Mouse (Mus musculus): ENCODE measurements at regions not wholly inside any gene's neighbourhood (a gene's known extent, or its start where the extent isn't known, plus 50 kb on each side); places are given as distances from the start of the nearest gene placed in this dataset.
"Not testable (repeated sequence)": the region's sequence is repeated elsewhere in the genome, so short reads cannot be mapped to it uniquely, and the experiment has no call there.

DNA sequence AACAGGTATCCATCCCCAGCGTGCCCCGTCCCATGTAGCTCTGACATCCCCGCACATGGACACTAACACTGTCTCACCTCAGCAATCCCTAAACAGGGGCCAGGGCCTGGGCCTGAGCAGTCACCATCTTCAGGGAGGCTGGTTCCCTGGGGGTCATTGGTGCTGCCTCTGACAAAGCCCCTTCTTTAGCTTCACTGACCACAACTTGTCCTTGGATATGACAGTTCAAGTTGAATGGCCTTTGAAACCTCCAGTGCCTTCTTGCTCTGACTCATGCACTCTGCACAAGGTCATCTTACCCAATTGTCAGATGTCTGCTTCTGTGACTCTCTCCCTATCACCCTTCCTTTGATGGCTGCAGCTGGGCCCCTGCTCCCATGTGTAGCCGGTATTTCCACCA, 68.2 kb upstream of the Klf13 start:
- Histone ChIP-seq H3K4me1 (no peaks in the 10 kb centered on the region), H3K9ac (no peak overlapping the region), H3K9me3 (no peaks in the 10 kb centered on the region), H3K27me3 (replicated peaks) (no peaks in the 10 kb centered on the region), H3K36me3 (no peaks in the 10 kb centered on the region), H3K27ac (no peak overlapping the region), H3K4me2 (no peak overlapping the region), H3K4me3 (replicated peaks) (no peak overlapping the region)
- no peak for ATAC-seq (ENCODE audit: insufficient read depth, low FRiP score, low read depth)
- 85% methylated on average over 4 of the region's 4 CpGs for WGBS

DNA sequence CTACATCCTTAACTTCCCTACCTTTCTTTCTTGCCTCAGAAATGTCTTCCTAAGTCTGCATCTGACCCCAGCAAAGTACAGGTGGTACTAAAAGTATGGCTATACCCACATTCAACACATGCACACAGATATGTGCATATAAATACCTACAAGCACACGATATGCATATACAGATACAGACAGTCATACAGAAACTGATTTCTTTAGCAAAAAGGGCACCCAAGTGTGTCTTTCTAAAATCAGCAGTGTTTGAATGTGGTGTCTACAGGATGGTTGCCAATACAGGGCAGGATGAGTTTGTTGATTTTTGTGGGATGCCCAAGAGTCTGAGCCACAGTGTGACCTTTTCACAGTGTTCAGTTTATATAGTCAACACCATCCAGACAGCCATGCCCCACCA, 67.0 kb upstream of the Klf13 start:
- Histone ChIP-seq H3K27me3 (replicated peaks) (no peaks in the 10 kb centered on the region), H3K4me1 (no peaks in the 10 kb centered on the region), H3K4me2 (no peak overlapping the region), H3K27ac (no peak overlapping the region), H3K9me3 (no peaks in the 10 kb centered on the region), H3K4me3 (replicated peaks) (no peak overlapping the region), H3K9ac (no peak overlapping the region), H3K36me3 (no peaks in the 10 kb centered on the region)
- no peak for ATAC-seq (ENCODE audit: insufficient read depth, low FRiP score, low read depth)
- 93% methylated on average over 1 of the region's 1 CpGs for WGBS

GRCm38 (mm10) chr7:64003904-64004303, 65.2 kb upstream of the Klf13 start:
- Histone ChIP-seq H3K4me3 (replicated peaks) (no peak overlapping the region), H3K4me2 (no peak overlapping the region), H3K36me3 (no peaks in the 10 kb centered on the region), H3K27me3 (replicated peaks) (no peaks in the 10 kb centered on the region), H3K9ac (no peak overlapping the region), H3K9me3 (no peaks in the 10 kb centered on the region), H3K4me1 (peaks cover 4% of the 10 kb centered on the region; the same call in 1 of the 2 replicates), H3K27ac (no peak overlapping the region)
- 82% methylated on average over 5 of the region's 5 CpGs for WGBS
- ATAC-seq (ENCODE audit: insufficient read depth, low FRiP score, low read depth), result no peak

DNA sequence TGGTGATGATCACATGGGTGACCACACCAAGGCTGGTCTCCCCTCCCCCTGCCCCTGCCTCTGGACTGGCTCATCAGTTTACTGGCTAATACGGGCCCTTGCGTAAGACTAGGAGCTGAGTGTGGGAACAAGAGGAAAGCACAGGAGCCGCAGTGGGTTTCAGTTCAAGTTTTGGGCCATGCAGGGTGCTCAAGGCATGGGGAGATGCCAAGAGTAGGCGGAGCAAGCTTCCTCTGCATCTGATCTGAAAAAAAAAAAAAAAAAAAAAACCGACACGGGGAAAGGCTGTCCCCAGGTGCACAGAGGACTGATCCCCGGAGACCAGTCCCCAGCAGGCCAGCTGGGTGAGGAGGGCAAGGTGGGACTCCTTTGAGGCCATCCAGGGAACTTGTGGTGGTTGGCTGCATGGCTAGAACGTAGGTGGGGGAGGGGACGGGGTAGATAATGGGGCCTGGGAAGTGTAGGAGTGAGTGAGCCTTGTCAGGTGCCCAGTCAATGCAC, 62.9 kb upstream of the Klf13 start:
- H3K4me3 ChIP-seq (replicated peaks), result no peak overlapping the region
- peaks cover 5% of the 10 kb centered on the region; the same call in 1 of the 2 replicates for H3K4me1 ChIP-seq
- no peaks in the 10 kb centered on the region for H3K27me3 ChIP-seq (replicated peaks)
- H3K36me3 ChIP-seq, result no peaks in the 10 kb centered on the region
- 55% methylated on average over 9 of the region's 9 CpGs for WGBS
- no peaks in the 10 kb centered on the region for H3K9me3 ChIP-seq
- no peak overlapping the region for H3K27ac ChIP-seq
- H3K4me2 ChIP-seq, result no peak overlapping the region
- H3K9ac ChIP-seq, result no peak overlapping the region
- ATAC-seq (ENCODE audit: insufficient read depth, low FRiP score, low read depth), result no peak

- Histone ChIP-seq H3K27me3 (replicated peaks) (no peaks in the 10 kb centered on the region), H3K4me2 (no peak overlapping the region), H3K4me3 (replicated peaks) (no peak overlapping the region), H3K27ac (peak overlapping the region; percentile 32), H3K9ac (no peak overlapping the region), H3K4me1 (peaks cover 5% of the 10 kb centered on the region; the same call in 1 of the 2 replicates), H3K36me3 (no peaks in the 10 kb centered on the region), H3K9me3 (no peaks in the 10 kb centered on the region)
- WGBS, result 48% methylated on average over 6 of the region's 6 CpGs
- peak; percentile 52; the same call in 1 of the 2 replicates for ATAC-seq (ENCODE audit: insufficient read depth, low FRiP score, low read depth)
Observed at GRCm38 (mm10) chr7:63998995-63999960, 60.6 kb upstream of the Klf13 start.

DNA sequence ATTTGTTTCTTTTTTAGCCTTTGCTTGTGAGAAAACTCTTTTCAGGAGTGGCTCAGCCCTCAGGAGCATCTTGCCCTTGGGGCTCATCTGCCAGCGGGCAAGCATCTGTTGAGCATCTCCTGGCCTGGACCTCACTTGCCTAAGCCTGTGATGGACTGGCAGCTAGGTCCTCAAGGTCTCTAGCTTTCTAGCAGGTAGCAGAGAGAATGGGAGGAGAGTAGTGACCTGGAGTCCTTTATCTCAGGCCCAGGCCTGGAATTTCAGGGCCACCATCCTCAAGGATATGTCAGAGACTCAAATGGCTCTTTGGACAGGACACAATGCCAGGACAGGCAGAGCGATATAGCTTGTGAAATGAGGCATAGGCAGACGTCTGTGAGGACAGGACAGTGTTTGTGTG, 59.3 kb upstream of the Klf13 start:
- H3K9ac ChIP-seq, result no peak overlapping the region
- no peaks in the 10 kb centered on the region for H3K9me3 ChIP-seq
- peaks cover 5% of the 10 kb centered on the region; the same call in 1 of the 2 replicates for H3K4me1 ChIP-seq
- H3K27ac ChIP-seq, result no peak overlapping the region
- ATAC-seq (ENCODE audit: insufficient read depth, low FRiP score, low read depth), result no peak
- H3K4me2 ChIP-seq, result no peak overlapping the region
- no peaks in the 10 kb centered on the region for H3K36me3 ChIP-seq
- no peak overlapping the region for H3K4me3 ChIP-seq (replicated peaks)
- no peaks in the 10 kb centered on the region for H3K27me3 ChIP-seq (replicated peaks)
- 79% methylated on average over 3 of the region's 3 CpGs for WGBS

DNA sequence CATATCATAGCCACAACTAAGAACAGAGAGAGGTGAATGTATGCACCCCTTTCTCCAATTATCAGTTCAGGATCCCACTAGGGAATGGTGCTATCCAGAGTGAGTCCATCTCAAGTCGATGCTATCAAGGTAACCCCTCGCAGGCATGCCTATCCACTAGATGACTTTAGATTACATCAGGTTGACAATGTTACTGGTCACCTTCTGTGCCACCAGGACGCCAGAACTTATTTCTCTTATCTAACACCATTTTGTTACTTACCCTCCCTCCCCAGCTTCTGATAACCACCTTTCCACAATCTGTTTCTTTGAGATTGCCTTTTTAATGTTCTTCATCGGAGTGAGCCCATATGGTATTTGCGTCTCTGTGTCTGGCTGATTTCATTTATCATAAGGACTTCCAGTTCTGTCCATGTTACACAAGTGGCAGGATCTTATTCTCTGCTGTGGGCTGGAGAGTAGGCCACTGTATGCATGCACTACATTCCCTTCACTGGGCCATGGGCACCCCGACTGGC, 57.9 kb upstream of the Klf13 start:
- ATAC-seq (ENCODE audit: insufficient read depth, low FRiP score, low read depth), result peak; percentile 29; the same call in 1 of the 2 replicates
- Histone ChIP-seq H3K27me3 (replicated peaks) (no peaks in the 10 kb centered on the region), H3K9me3 (no peaks in the 10 kb centered on the region), H3K4me3 (replicated peaks) (no peak overlapping the region), H3K4me2 (no peak overlapping the region), H3K36me3 (no peaks in the 10 kb centered on the region), H3K9ac (no peak overlapping the region), H3K4me1 (peaks cover 5% of the 10 kb centered on the region; the same call in 1 of the 2 replicates), H3K27ac (no peak overlapping the region)
- WGBS, result 78% methylated on average over 6 of the region's 6 CpGs

- Histone ChIP-seq H3K9ac (no peak overlapping the region), H3K4me3 (replicated peaks) (no peak overlapping the region), H3K27ac (no peak overlapping the region), H3K4me1 (peaks cover 5% of the 10 kb centered on the region; the same call in 1 of the 2 replicates), H3K36me3 (no peaks in the 10 kb centered on the region), H3K27me3 (replicated peaks) (no peaks in the 10 kb centered on the region), H3K9me3 (no peaks in the 10 kb centered on the region), H3K4me2 (no peak overlapping the region)
- WGBS, result 85% methylated on average over 3 of the region's 3 CpGs
- no peak for ATAC-seq (ENCODE audit: insufficient read depth, low FRiP score, low read depth)
Observed at GRCm38 (mm10) chr7:63995255-63995980, 56.7 kb upstream of the Klf13 start.

- ATAC-seq (ENCODE audit: insufficient read depth, low FRiP score, low read depth); H3K27ac ChIP-seq; H3K36me3 ChIP-seq; H3K9ac ChIP-seq; H3K4me3 ChIP-seq (replicated peaks); H3K27me3 ChIP-seq (replicated peaks); H3K4me2 ChIP-seq; H3K9me3 ChIP-seq; H3K4me1 ChIP-seq: not testable (repeated sequence)
- 71% methylated on average over 3 of the region's 3 CpGs for WGBS
Observed at GRCm38 (mm10) chr7:63994769-63995168, 56.1 kb upstream of the Klf13 start.

GRCm38 (mm10) chr7:63992155-63992554, 53.4 kb upstream of the Klf13 start:
- 93% methylated on average over 13 of the region's 13 CpGs for WGBS
- no peaks in the 10 kb centered on the region for H3K36me3 ChIP-seq
- no peaks in the 10 kb centered on the region for H3K27me3 ChIP-seq (replicated peaks)
- H3K9ac ChIP-seq, result no peak overlapping the region
- H3K9me3 ChIP-seq, result no peaks in the 10 kb centered on the region
- no peaks in the 10 kb centered on the region for H3K4me1 ChIP-seq
- no peak overlapping the region for H3K4me3 ChIP-seq (replicated peaks)
- no peak overlapping the region for H3K27ac ChIP-seq
- no peak for ATAC-seq (ENCODE audit: insufficient read depth, low FRiP score, low read depth)
- no peak overlapping the region for H3K4me2 ChIP-seq

GRCm38 (mm10) chr7:63991085-63992010, 52.6 kb upstream of the Klf13 start:
- 88% methylated on average over 12 of the region's 12 CpGs for WGBS
- Histone ChIP-seq H3K36me3 (no peaks in the 10 kb centered on the region), H3K27me3 (replicated peaks) (no peaks in the 10 kb centered on the region), H3K27ac (no peak overlapping the region), H3K4me1 (no peaks in the 10 kb centered on the region), H3K9ac (no peak overlapping the region), H3K4me2 (no peak overlapping the region), H3K9me3 (no peaks in the 10 kb centered on the region), H3K4me3 (replicated peaks) (no peak overlapping the region)
- ATAC-seq (ENCODE audit: insufficient read depth, low FRiP score, low read depth), result no peak

Measured in stomach, embryonic 15.5 days (tissue).